Mouse (Mus musculus) lung, adult 18-20 months (tissue): ENCODE measurements around the gene Trio.
"Not testable (repeated sequence)": the region's sequence is repeated elsewhere in the genome, so short reads cannot be mapped to it uniquely, and the experiment has no call there.

Experiments used
- DNase-seq, 2 experiments: peaks; one replicate each; pipeline ENCODE4 v3.0.0; 2022; ENCODE audit warnings: mixed read lengths in 2 of 2

The Trio gene

GRCm38 (mm10) chr15:27758680-27759079 lies 267.0 kb downstream of the Trio start:
- DNase-seq: no peak

DNA sequence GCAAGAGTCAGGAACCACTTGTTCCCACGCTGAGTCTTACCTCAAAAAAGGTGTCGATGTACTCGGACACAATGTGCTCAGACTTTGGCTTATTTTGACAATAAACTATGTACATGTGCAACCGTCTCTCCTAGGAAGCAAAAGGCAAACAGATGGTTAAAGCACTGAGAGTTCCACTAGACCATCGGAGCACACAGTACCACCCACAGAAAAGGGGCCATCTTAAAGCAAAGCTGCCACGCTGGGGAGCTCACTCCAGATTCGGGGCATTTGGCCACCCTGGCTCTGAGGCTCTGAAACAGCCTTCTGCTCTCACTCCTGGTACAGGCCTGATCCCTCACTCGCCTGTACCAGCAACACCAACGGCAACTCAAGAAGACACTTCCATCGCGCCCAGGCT lies 269.2 kb downstream of the Trio start:
- DNase-seq: no peak

- peak; percentile 40 to 58 for DNase-seq
Measured at GRCm38 (mm10) chr15:27754571-27755260, 270.9 kb downstream of the Trio start.

- no peak for DNase-seq
Measured at GRCm38 (mm10) chr15:27753923-27754322, 271.7 kb downstream of the Trio start.

DNA sequence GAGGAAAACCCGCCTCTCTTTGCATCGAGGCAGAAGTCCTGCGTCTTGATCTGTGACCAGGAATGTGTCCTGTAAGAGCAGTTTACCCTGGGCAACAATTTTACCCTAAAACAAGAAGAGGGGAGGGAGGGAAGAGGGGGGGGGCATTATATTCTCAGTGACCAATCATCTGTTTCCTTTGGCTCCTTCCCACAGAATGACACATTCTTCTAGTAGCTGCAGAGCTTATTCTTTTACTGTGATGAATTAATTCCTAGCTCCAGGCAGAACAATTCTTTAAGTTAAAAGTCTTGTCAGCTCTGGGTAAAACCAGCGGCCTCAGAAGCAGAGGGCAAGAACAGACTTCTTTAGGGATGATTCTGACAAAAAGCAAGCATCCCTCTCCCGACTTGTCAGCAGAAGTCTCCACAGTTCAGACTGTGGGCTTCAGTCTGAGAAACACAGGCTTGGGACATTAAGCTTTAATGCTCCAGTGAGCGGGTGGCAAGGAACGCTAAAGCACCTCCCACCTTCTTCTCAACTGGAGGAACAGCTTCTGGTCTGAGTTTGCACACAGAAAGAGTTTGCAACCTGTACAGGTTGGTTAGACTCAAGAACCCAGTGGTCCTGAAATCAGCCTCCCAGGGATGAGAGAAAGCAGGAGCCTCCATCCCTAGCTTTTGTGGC lies 272.8 kb downstream of the Trio start:
- no peak for DNase-seq

DNA sequence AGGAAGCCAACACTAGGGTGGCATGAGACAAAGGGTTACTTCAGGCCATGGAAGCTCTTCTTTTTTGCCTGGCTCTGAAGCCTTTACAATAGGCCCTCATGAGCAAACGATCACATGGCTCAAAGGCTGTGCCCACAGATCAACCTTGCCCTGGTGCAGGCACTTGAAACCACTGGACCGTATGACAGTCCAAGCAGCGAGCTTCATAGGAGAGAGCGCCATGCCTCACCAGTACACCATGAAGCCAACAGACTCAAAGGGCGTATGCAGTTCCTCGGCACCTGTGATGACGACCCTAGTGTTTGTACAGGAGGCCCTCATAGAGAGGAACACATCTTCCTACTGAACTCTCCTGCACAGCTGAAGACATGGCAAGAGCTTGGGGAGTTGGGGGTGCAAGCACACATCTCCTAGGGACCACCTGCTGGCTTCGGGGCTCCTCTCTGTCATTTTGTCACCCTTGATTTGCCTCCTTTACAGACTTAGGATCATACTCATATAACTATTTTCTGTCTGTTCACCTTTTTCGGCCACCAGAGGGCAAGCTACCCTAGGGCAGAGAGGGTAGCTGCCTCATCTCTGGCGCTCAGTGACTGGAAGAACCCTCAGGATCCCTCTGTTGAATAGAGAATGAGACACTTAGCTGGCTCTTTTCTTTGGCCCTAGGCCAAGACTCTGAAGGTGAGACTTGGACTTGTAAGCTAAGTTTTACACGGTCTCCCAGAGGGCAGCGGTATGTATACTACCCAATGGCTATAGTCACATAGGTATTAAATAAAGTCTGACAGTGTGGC lies 273.8 kb downstream of the Trio start:
- peak in 1 of 2 experiments; percentile 45 for DNase-seq

- DNase-seq: no peak
Measured at GRCm38 (mm10) chr15:27748739-27749138, 276.9 kb downstream of the Trio start.

DNA sequence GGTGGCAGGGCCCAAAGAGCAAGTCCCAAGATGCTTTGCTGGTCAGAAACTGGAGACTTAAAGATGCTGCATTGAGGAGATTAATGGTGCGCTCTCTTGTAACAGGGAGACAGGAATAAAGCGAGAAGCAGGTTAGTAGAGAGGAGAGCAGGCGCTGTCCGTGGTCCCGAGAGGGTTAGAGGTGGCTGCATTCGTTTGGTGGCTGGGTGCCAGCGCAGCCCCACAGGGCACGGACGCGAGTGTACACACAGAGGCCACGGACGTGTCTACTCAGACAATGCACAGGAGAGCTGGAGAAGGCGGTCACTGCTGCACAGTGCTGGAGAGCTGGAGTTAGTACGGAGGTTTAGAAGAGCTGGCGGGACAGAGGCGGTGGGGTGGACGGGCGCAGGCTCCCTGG lies 278.1 kb downstream of the Trio start:
- DNase-seq: no peak

DNA sequence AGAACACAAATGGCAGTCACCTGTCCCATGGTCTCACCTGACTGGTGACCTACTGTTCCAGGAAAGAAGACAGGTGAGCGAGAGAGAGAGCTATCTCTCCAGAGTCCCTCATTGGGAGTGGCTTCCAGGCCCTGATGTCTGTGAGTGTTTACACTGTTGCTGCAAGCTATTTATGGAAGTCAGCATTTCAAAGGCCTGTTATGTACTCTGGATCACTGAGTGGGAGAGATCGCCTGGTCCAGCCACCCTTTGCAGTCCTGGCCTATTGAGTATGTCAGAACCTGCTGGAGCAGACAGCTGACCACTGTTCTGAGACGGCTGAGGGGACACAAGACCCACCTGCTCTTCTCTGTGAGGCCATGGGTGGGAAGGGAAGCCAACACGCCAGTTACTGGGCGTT lies 280.7 kb downstream of the Trio start:
- DNase-seq: no peak

- DNase-seq: no peak
Measured at GRCm38 (mm10) chr15:27740080-27740479, 285.6 kb downstream of the Trio start.

DNA sequence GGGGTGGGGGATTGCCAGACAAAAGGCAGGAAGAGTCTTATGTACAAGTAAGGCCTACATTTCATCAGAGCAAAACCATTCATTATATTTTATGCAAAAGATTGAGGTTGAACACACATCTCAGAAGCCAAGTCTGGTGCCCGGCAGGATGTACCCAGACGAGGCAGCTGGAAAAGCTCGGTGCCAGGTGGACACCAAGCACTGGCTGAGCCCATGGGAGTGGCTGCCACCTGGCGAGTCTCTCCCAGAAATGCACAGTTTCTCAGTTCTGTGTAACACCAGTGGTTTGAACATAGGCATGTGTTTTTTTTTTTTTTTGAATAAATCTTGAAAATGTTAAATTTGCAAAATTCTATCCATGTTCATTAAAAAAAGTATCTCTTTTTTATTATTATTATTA lies 293.8 kb downstream of the Trio start:
- no peak for DNase-seq

DNA sequence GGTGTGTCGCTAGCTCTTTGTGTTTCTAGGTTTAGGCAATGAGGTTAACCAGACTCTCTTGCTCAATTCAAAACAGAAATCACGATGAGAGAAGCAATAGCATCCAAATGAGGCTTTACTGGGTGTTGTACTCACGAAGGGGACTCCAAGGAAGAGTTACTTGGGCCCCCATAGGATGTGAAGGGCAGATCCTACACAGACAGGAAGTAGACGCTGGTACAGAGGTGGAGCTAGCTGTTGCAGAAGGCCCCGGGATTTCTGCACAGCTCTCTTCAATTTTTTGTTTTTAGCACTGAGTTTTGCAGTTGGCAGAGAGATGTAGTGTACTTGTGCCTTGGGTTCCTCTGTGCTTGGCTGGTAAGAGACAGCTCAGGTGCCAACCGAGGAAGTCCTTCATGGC lies 299.4 kb downstream of the Trio start:
- DNase-seq: no peak

- no peak for DNase-seq
Measured at GRCm38 (mm10) chr15:27724796-27725680, 300.6 kb downstream of the Trio start.

DNA sequence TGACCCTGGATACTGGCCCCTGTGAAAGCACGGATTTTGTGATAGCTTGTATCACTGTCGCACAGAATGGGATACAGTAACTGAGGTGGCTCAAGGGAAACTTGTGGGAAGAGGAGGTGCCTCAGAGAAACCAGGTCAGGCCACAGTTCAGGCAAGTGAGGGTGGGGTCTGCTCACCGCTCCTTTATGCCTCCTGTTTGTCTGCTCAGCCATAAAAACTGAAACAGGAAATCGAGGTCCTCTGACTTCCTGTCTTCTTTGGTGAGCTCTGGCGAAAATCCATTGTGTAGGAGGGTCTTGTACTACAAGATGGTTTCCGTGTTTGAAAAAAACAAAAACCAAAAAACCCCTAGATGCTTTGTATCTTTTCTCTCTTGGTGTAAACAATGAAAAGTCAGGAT lies 301.4 kb downstream of the Trio start:
- no peak for DNase-seq

- no peak for DNase-seq
Measured at GRCm38 (mm10) chr15:27723746-27724145, 301.9 kb downstream of the Trio start.

DNA sequence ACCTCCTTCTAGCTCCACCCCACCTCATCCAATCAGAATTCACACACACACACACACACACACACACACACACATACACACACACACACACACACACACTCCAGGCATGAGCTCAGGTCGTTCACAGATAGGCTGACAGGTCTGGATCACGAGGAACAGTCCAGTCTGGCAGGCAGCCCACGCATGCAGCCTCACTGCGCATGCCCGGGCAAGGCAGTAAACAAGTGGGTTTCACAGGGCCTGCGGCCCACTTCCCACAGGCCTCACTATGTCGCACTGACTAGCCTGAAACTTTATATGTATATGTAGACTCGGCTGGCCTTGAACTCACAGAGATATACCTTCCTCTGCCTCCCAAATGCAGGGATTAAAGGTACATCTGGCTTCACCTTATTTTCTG lies 305.4 kb downstream of the Trio start:
- DNase-seq: not testable (repeated sequence)

- DNase-seq: no peak
Measured at GRCm38 (mm10) chr15:27718668-27719067, 307.0 kb downstream of the Trio start.

GRCm38 (mm10) chr15:27715331-27715730 lies 310.3 kb downstream of the Trio start:
- DNase-seq: peak; percentile 33 to 50

DNA sequence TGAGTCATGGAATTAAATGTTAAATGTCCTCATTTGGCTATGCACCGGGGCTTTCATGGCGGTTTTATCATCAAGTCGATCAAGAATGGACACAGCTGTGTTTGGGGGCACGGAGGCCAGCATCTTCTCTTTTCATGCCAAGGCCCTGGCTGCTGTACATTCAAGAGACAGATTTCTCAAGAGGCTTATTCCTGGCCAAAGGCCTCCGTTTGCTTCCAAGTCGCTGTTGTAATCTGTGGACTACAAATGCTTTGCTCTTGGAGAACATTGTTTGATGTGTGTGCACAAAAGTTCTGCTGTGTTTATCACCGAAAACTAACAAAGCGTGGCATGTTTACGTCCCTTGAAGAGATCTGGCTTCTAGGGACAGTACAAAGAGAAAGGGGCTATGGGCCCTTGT lies 314.9 kb downstream of the Trio start:
- DNase-seq: peak; percentile 32 to 45

- DNase-seq: peak; percentile 25 to 26
Measured at GRCm38 (mm10) chr15:27708968-27709612, 316.6 kb downstream of the Trio start.

GRCm38 (mm10) chr15:27708499-27708898 lies 317.1 kb downstream of the Trio start:
- no peak for DNase-seq

GRCm38 (mm10) chr15:27702972-27703313 lies 322.7 kb downstream of the Trio start:
- no peak for DNase-seq
